Mouse (Mus musculus) hindbrain, embryonic 15.5 days (tissue): ENCODE measurements around the gene Lcn8. TPM values are rescaled to one million over a fixed set of nuclear protein-coding genes. Genes with fewer than 3 reads are reported as not detected.

Source experiments
- ATAC-seq: fragments of 200-750 bp; cut with Nextera tagmentation; 2 replicates; pipeline ENCODE4 v1.8.0; 2017; ENCODE audit warnings: low read depth, moderate number of reproducible peaks, moderate TSS enrichment; ENCODE audit not compliant: low FRiP score
- H3K27ac ChIP-seq: fragments of 300-500 bp; sonication (generic); replicated peaks from 2 replicates; pipeline ENCODE4 v1.5.1; 2015; ENCODE audit warnings: mild to moderate bottlenecking, inconsistent platforms
- H3K27me3 ChIP-seq: fragments of 300-500 bp; sonication (generic); 2 replicates; pipeline ENCODE4 v1.6.1; 2015; ENCODE audit warnings: control low read depth, inconsistent platforms
- H3K36me3 ChIP-seq: fragments of 300-500 bp; sonication (generic); 2 replicates; pipeline ENCODE4 v1.6.1; 2015; ENCODE audit warnings: control low read depth, inconsistent platforms
- H3K4me1 ChIP-seq: fragments of 300-500 bp; sonication (generic); replicated peaks from 2 replicates; pipeline ENCODE4 v1.6.1; 2015; ENCODE audit warnings: control low read depth, inconsistent platforms
- H3K4me2 ChIP-seq: fragments of 300-500 bp; sonication (generic); 2 replicates; pipeline ENCODE4 v1.6.1; 2015; ENCODE audit warnings: moderate library complexity, mild to moderate bottlenecking, inconsistent platforms
- H3K4me3 ChIP-seq: fragments of 300-500 bp; sonication (generic); 2 replicates; pipeline ENCODE4 v1.5.1; 2015; ENCODE audit warnings: mild to moderate bottlenecking, inconsistent platforms
- H3K9ac ChIP-seq: fragments of 300-500 bp; sonication (generic); 2 replicates; pipeline ENCODE4 v1.6.1; 2015; ENCODE audit warnings: inconsistent platforms
- H3K9me3 ChIP-seq: fragments of 300-500 bp; sonication (generic); 2 replicates; pipeline ENCODE4 v1.6.1; 2016; ENCODE audit warnings: control low read depth, inconsistent platforms
- WGBS: fragments of 180-500 bp; shearing (Covaris S2); methylation state at CpG from one replicate; pipeline ENCODE4 v1.1.7; 2015; 5-methylcytosine and 5-hydroxymethylcytosine counted together
- polyA plus RNA-seq: library from polyadenylated mRNA; unstranded; fragments of >200 nt; fragmentation: Nextera tagmentation; extraction: Ambion mirVana; gene quantifications from 2 replicates; pipeline ENCODE4 v1.2.1, GENCODE M21; 2015

Lcn8 gene
- polyA plus RNA-seq, result not detected in 2 replicates

GRCm38 (mm10) chr2:25652902-25653301 is at the start of gene Lcn8:
Lcn8 (plus strand) TSS chr2:25653120.
- no peak for ATAC-seq
- Histone ChIP-seq H3K4me2 (no peak within 1 kb of the TSS), H3K36me3 (no peaks in the 10 kb centered on the region), H3K27ac (no peak within 1 kb of the TSS), H3K9me3 (no peaks in the 10 kb centered on the region), H3K4me3 (no peak within 1 kb of the TSS), H3K4me1 (no peaks in the 10 kb centered on the region), H3K27me3 (no peaks in the 10 kb centered on the region), H3K9ac (no peak within 1 kb of the TSS)
- WGBS, result 77% methylated on average over 2 of the region's 2 CpGs

- no peaks in the 10 kb centered on the region for H3K27me3 ChIP-seq
- ATAC-seq, result peak; percentile 92
- H3K4me1 ChIP-seq, result peaks cover 27% of the 10 kb centered on the region
- H3K36me3 ChIP-seq, result no peaks in the 10 kb centered on the region
- H3K4me3 ChIP-seq, result peak within 1 kb of the TSS; percentile 66
- peak within 1 kb of the TSS; percentile 84 for H3K27ac ChIP-seq
- H3K4me2 ChIP-seq, result peak within 1 kb of the TSS; percentile 62
- peak within 1 kb of the TSS; percentile 77 for H3K9ac ChIP-seq
- no peaks in the 10 kb centered on the region for H3K9me3 ChIP-seq
- WGBS, result under 1% methylated on average over 78 of the region's 80 CpGs
These were observed 44.9 kb upstream of the Lcn8 start, which contains the start of gene Rabl6 for GRCm38 (mm10) chr2:25607761-25608622. Rabl6 (minus strand) TSS chr2:25608521.

- peak; percentile 25 for ATAC-seq
- WGBS, result 72% methylated on average over 10 of the region's 10 CpGs
- peak overlapping the region; percentile 39 for H3K9ac ChIP-seq
These were observed 44.2 kb upstream of the Lcn8 start for GRCm38 (mm10) chr2:25608671-25609070.

GRCm38 (mm10) chr2:25616398-25616797 is 36.5 kb upstream of the Lcn8 start:
- peak overlapping the region; percentile 17; the same call in 1 of the 2 replicates for H3K4me2 ChIP-seq
- no peaks in the 10 kb centered on the region for H3K9me3 ChIP-seq
- WGBS, result 18% methylated on average over 22 of the region's 22 CpGs
- H3K9ac ChIP-seq, result no peak overlapping the region
- no peaks in the 10 kb centered on the region for H3K36me3 ChIP-seq
- no peak for ATAC-seq
- H3K4me3 ChIP-seq, result no peak overlapping the region
- H3K27ac ChIP-seq, result no peak overlapping the region
- peaks cover 14% of the 10 kb centered on the region for H3K4me1 ChIP-seq
- H3K27me3 ChIP-seq, result peaks cover 40% of the 10 kb centered on the region

More at GRCm38 (mm10) chr2:25608671-25609070, 44.2 kb upstream of the Lcn8 start:
- H3K9me3 ChIP-seq, result no peaks in the 10 kb centered on the region
- no peaks in the 10 kb centered on the region for H3K36me3 ChIP-seq
- H3K4me2 ChIP-seq, result peak overlapping the region; percentile 62
- H3K27ac ChIP-seq, result peak overlapping the region; percentile 84
- no peaks in the 10 kb centered on the region for H3K27me3 ChIP-seq
- H3K4me1 ChIP-seq, result peaks cover 27% of the 10 kb centered on the region
- H3K4me3 ChIP-seq, result peak overlapping the region; percentile 66

- Histone ChIP-seq H3K27me3 (peaks cover 40% of the 10 kb centered on the region), H3K9ac (no peak within 1 kb of the TSS), H3K4me2 (peak within 1 kb of the TSS; percentile 17; the same call in 1 of the 2 replicates), H3K4me3 (no peak within 1 kb of the TSS), H3K36me3 (no peaks in the 10 kb centered on the region), H3K4me1 (peaks cover 18% of the 10 kb centered on the region), H3K27ac (no peak within 1 kb of the TSS), H3K9me3 (no peaks in the 10 kb centered on the region)
- ATAC-seq, result no peak
- WGBS, result 87% methylated on average over 3 of the region's 3 CpGs
These were observed 35.3 kb upstream of the Lcn8 start, which contains the start of gene Ccdc183 for GRCm38 (mm10) chr2:25617578-25617977. Ccdc183 (minus strand) TSS chr2:25617678.

DNA sequence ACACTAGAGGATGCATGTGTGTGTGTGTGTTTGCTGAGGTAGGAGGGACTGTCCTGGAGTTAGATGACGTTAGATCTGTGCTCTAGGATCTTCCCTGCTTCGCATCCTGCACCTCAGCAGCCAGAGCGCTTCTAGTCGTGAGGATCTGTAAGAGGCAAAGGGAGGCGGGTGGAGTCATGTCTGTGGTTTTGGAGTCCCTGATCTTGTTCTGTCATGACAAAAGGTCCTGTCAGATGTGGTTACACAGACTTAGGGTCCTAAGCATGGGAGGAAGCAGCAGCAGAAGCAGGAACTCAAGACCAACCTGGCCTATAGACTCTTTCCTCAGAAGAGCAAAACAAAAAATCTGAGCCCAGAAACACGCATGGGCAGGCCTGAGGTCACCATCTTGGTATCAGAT is 32.5 kb upstream of the Lcn8 start:
- WGBS, result 85% methylated on average over 6 of the region's 6 CpGs
- no peaks in the 10 kb centered on the region for H3K36me3 ChIP-seq
- H3K4me3 ChIP-seq, result no peak overlapping the region
- no peak overlapping the region for H3K4me2 ChIP-seq
- H3K27me3 ChIP-seq, result peaks cover 29% of the 10 kb centered on the region
- H3K9ac ChIP-seq, result no peak overlapping the region
- no peaks in the 10 kb centered on the region for H3K9me3 ChIP-seq
- peaks cover 18% of the 10 kb centered on the region for H3K4me1 ChIP-seq
- no peak for ATAC-seq
- no peak overlapping the region for H3K27ac ChIP-seq

GRCm38 (mm10) chr2:25620852-25621228 is 32.1 kb upstream of the Lcn8 start:
- Histone ChIP-seq H3K27ac (no peak overlapping the region), H3K4me1 (peaks cover 18% of the 10 kb centered on the region), H3K27me3 (peaks cover 24% of the 10 kb centered on the region), H3K9me3 (no peaks in the 10 kb centered on the region), H3K9ac (peak overlapping the region; percentile 63; the same call in 1 of the 2 replicates), H3K36me3 (no peaks in the 10 kb centered on the region), H3K4me3 (0 out of 2 replicates have a peak overlapping the region, but pooled peaks have one; percentile 60), H3K4me2 (peak overlapping the region; percentile 78)
- no peak for ATAC-seq
- WGBS, result 90% methylated on average over 4 of the region's 4 CpGs

- H3K27me3 ChIP-seq, result peaks cover 17% of the 10 kb centered on the region
- H3K4me1 ChIP-seq, result peaks cover 12% of the 10 kb centered on the region
- peak; percentile 96 for ATAC-seq
- peak within 1 kb of the TSS; percentile 63 for H3K9ac ChIP-seq
- no peaks in the 10 kb centered on the region for H3K9me3 ChIP-seq
- 5% methylated on average over 34 of the region's 34 CpGs for WGBS
- no peaks in the 10 kb centered on the region for H3K36me3 ChIP-seq
- peak within 1 kb of the TSS; percentile 79 for H3K27ac ChIP-seq
- H3K4me3 ChIP-seq, result peak within 1 kb of the TSS; percentile 60
- H3K4me2 ChIP-seq, result peak within 1 kb of the TSS; percentile 78
These were observed 31.4 kb upstream of the Lcn8 start, which contains the start of gene Tmem141 for GRCm38 (mm10) chr2:25621229-25622200. Tmem141 (minus strand) TSS chr2:25622005.

GRCm38 (mm10) chr2:25625986-25626385 is 26.9 kb upstream of the Lcn8 start:
- peaks cover 8% of the 10 kb centered on the region for H3K4me1 ChIP-seq
- no peaks in the 10 kb centered on the region for H3K36me3 ChIP-seq
- 49% methylated on average over 5 of the region's 5 CpGs for WGBS

DNA sequence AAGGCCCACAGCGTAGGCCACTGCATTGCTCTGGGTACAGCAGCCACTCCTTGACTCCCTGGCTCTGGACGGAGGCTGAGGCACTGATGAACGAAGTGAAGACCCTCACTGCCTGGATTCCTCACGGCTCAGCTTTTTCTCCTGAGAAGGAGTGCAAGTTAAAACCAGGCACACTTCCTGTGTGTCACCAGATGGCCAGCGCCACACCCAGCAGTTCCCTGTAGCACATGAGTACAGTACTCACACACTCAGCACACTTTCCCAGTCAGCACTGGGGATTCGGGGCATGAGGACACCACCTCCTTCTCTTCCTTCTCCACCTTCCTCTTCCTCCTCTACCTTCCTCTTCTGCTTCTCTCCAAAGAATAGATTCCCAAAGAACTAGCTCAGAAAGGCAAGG is 25.1 kb upstream of the Lcn8 start, which contains the start of gene Fcna:
Gene Fcna, minus strand, starts transcription at position 220 of the 400 bp plus-strand sequence.
- Histone ChIP-seq H3K4me1 (no peaks in the 10 kb centered on the region), H3K36me3 (no peaks in the 10 kb centered on the region), H3K4me3 (no peak within 1 kb of the TSS), H3K9me3 (no peaks in the 10 kb centered on the region), H3K27ac (no peak within 1 kb of the TSS), H3K4me2 (no peak within 1 kb of the TSS), H3K27me3 (no peaks in the 10 kb centered on the region), H3K9ac (no peak within 1 kb of the TSS)
- 92% methylated on average over 6 of the region's 6 CpGs for WGBS
- ATAC-seq, result no peak

More at GRCm38 (mm10) chr2:25625986-25626385, 26.9 kb upstream of the Lcn8 start:
- H3K4me3 ChIP-seq, result no peak overlapping the region
- H3K27me3 ChIP-seq, result no peaks in the 10 kb centered on the region
- no peak for ATAC-seq
- H3K4me2 ChIP-seq, result no peak overlapping the region
- H3K9me3 ChIP-seq, result no peaks in the 10 kb centered on the region
- no peak overlapping the region for H3K27ac ChIP-seq
- H3K9ac ChIP-seq, result no peak overlapping the region

GRCm38 (mm10) chr2:25628738-25629137 is 24.2 kb upstream of the Lcn8 start:
- Histone ChIP-seq H3K4me2 (no peak overlapping the region), H3K9me3 (no peaks in the 10 kb centered on the region), H3K27ac (no peak overlapping the region), H3K4me3 (no peak overlapping the region), H3K9ac (no peak overlapping the region), H3K36me3 (no peaks in the 10 kb centered on the region), H3K4me1 (no peaks in the 10 kb centered on the region), H3K27me3 (no peaks in the 10 kb centered on the region)
- no peak for ATAC-seq
- WGBS, result 37% methylated on average over 4 of the region's 4 CpGs
